Mouse (Mus musculus) embryonic facial prominence, embryonic 11.5 days (tissue): ENCODE data around the gene Gja6. TPM values are rescaled to one million over a fixed set of nuclear protein-coding genes. Genes with fewer than 3 reads are reported as not detected.

ENCODE experiments used
- ATAC-seq: fragments of 200-750 bp; cut with Nextera tagmentation; replicated peaks from 2 replicates; pipeline ENCODE4 v1.8.0; 2017; ENCODE audit warnings: low read depth; ENCODE audit not compliant: insufficient number of reproducible peaks, low FRiP score, low TSS enrichment
- DNase-seq: peaks from one replicate; pipeline ENCODE4 v3.0.0-alpha.2; 2015; ENCODE audit warnings: low spot score
- H3K27ac ChIP-seq: fragments of 300-500 bp; sonication (generic); replicated peaks from 2 replicates; pipeline ENCODE4 v1.5.1; 2014; ENCODE audit warnings: mild to moderate bottlenecking, low read depth, low read length, control low read depth
- H3K27me3 ChIP-seq: fragments of 300-500 bp; sonication (generic); 2 replicates; pipeline ENCODE4 v1.6.1; 2014; ENCODE audit warnings: mild to moderate bottlenecking, low read length, moderate library complexity, mixed read lengths; ENCODE audit not compliant: control insufficient read depth, insufficient read depth
- H3K36me3 ChIP-seq: fragments of 300-500 bp; sonication (generic); replicated peaks from 2 replicates; pipeline ENCODE4 v1.6.1; 2014; ENCODE audit warnings: low read depth, mild to moderate bottlenecking, low read length, moderate library complexity, mixed read lengths; ENCODE audit not compliant: control insufficient read depth, insufficient read depth
- H3K4me1 ChIP-seq: fragments of 300-500 bp; sonication (generic); 2 replicates; pipeline ENCODE4 v1.6.1; 2014; ENCODE audit warnings: low read length, mixed read lengths; ENCODE audit not compliant: control insufficient read depth, insufficient read depth
- H3K4me2 ChIP-seq: fragments of 300-500 bp; sonication (generic); 2 replicates; pipeline ENCODE4 v1.6.1; 2014; ENCODE audit warnings: low read depth, mild to moderate bottlenecking, control low read depth, low read length, moderate library complexity
- H3K4me3 ChIP-seq: fragments of 300-500 bp; sonication (generic); 2 replicates; pipeline ENCODE4 v1.5.1; 2014; ENCODE audit warnings: low read depth, low read length, control low read depth
- H3K9ac ChIP-seq: fragments of 300-500 bp; sonication (generic); replicated peaks from 2 replicates; pipeline ENCODE4 v1.6.1; 2014; ENCODE audit warnings: mild to moderate bottlenecking, control low read depth, low read length
- H3K9me3 ChIP-seq: fragments of 300-500 bp; sonication (generic); replicated peaks from 2 replicates; pipeline ENCODE4 v1.6.1; 2016; ENCODE audit warnings: mild to moderate bottlenecking, low read length, inconsistent platforms, mixed read lengths; ENCODE audit not compliant: control insufficient read depth
- WGBS: fragments of 180-500 bp; shearing (Covaris S2); extraction: QIAGEN DNeasy Blood & Tissue Kit; methylation state at CpG from one replicate; pipeline ENCODE4 v1.1.7; 2014; 5-methylcytosine and 5-hydroxymethylcytosine counted together
- polyA plus RNA-seq: library from polyadenylated mRNA; unstranded; fragments of >200 nt; fragmentation: Nextera tagmentation; extraction: Ambion mirVana; gene quantifications from 2 replicates; pipeline ENCODE4 v1.2.1, GENCODE M21; 2014

Gja6 gene
- polyA plus RNA-seq, result 0.10 and 0.29 TPM in 2 replicates

DNA sequence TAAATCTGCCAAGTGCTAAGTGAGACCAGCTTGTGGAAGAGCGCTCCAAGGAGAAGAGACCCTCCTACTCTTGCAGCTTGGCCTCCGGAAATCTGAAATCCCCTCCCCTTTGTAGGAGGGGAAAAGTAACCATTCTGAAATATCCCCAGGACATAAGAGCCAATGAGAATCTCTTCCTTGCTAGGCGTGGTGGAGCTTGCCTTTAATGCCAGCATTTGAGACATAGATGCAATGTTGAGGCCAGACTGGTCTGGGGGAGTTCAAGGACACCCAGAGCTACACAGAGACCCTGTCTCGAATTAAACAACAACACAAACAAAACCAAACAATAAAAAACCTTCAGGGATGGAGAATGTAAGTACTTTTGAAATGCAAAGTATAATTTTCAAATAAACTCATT lies at the start of gene Gja6:
Gene Gja6, minus strand, starts transcription at position 101 of the 400 bp plus-strand sequence.
- WGBS, result 71% methylated on average over 4 of the region's 4 CpGs
- H3K4me3 ChIP-seq, result no peak within 1 kb of the TSS
- H3K27ac ChIP-seq, result no peak within 1 kb of the TSS
- no peak within 1 kb of the TSS for H3K9ac ChIP-seq
- DNase-seq (no peak), ATAC-seq (no peak)
- no peaks in the 10 kb centered on the region for H3K4me1 ChIP-seq
- H3K36me3 ChIP-seq, result no peaks in the 10 kb centered on the region
- no peaks in the 10 kb centered on the region for H3K9me3 ChIP-seq
- H3K27me3 ChIP-seq, result no peaks in the 10 kb centered on the region
- no peak within 1 kb of the TSS for H3K4me2 ChIP-seq

DNA sequence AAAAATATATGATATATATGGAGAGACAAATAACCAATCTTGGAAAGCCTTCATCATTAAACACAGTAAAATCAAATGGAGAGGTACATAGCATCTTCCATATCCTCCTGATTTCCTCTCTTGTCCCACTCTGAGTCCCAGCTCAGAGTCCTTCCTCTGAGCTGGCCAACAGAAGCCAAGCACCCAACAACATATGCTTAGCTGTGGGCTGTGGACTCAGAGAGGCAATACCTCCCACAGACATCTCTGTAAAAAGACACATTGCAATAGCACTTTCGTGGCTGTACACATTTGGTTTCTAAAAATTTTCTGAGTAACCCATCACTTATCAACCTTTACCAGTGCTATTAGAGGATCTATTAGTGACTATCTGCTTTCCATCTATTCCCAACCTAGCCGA lies 42.7 kb upstream of the Gja6 start:
- no peak overlapping the region for H3K4me2 ChIP-seq
- H3K4me1 ChIP-seq, result no peaks in the 10 kb centered on the region
- 81% methylated on average over 2 of the region's 2 CpGs for WGBS
- DNase-seq (no peak), ATAC-seq (no peak)
- H3K9me3 ChIP-seq, result no peaks in the 10 kb centered on the region
- H3K36me3 ChIP-seq, result no peaks in the 10 kb centered on the region
- no peak overlapping the region for H3K27ac ChIP-seq
- no peaks in the 10 kb centered on the region for H3K27me3 ChIP-seq
- H3K9ac ChIP-seq, result no peak overlapping the region
- H3K4me3 ChIP-seq, result no peak overlapping the region

DNA sequence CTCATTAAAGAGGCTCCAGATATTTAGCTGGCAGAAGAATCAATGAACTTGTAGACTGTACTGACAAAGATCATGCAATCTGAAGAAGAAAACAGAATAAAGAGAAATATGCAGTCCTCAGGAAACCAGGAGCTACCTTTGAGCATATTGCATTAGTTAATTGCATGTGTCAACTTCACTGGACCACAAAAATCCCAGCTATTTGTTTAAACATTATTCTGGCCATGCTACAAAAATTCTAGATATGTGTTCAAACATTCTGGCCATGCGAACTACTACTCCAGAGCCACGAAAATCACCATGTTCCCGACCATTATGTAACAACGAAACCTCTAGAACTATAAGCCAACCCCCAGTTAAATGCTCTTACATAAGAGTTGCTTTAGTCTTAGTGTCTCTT lies 37.9 kb upstream of the Gja6 start:
- DNase-seq, result no peak
- no peaks in the 10 kb centered on the region for H3K36me3 ChIP-seq
- WGBS, result 86% methylated on average over 4 of the region's 4 CpGs
- H3K4me3 ChIP-seq, result no peak overlapping the region
- H3K27ac ChIP-seq, result no peak overlapping the region
- no peak overlapping the region for H3K9ac ChIP-seq
- no peak for ATAC-seq
- H3K4me2 ChIP-seq, result no peak overlapping the region
- H3K4me1 ChIP-seq, result no peaks in the 10 kb centered on the region
- H3K9me3 ChIP-seq, result no peaks in the 10 kb centered on the region
- H3K27me3 ChIP-seq, result no peaks in the 10 kb centered on the region

GRCm38 (mm10) chrX:160935541-160935940 lies 28.7 kb upstream of the Gja6 start:
- DNase-seq, result no peak
- H3K4me1 ChIP-seq, result no peaks in the 10 kb centered on the region
- no peaks in the 10 kb centered on the region for H3K9me3 ChIP-seq
- no peak overlapping the region for H3K9ac ChIP-seq
- no peaks in the 10 kb centered on the region for H3K27me3 ChIP-seq
- H3K4me3 ChIP-seq, result no peak overlapping the region
- H3K36me3 ChIP-seq, result no peaks in the 10 kb centered on the region
- no peak overlapping the region for H3K27ac ChIP-seq
- 35% methylated on average over 1 of the region's 1 CpGs for WGBS
- ATAC-seq, result no peak
- H3K4me2 ChIP-seq, result no peak overlapping the region

DNA sequence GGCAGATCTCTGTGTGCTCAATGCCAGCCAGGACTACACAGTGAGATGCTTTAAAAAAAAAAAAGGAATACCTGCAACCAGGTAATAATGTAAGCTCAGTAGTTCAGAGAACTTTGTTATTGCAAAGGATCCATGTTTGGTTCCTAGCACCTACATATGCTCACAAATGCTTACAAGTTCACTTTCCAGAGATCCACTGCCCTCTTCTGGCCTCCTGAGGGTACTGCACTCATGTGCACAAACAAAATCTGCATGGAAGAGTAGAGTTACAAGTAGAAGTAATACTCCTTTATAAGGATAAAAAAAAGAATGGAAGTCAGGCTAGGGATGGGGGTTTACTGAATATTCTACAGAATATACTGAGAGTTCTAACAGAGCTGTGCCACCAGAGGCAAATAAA lies 23.8 kb upstream of the Gja6 start:
- Histone ChIP-seq H3K27ac (no peak overlapping the region), H3K4me3 (no peak overlapping the region), H3K36me3 (no peaks in the 10 kb centered on the region), H3K4me2 (no peak overlapping the region), H3K4me1 (no peaks in the 10 kb centered on the region), H3K9ac (no peak overlapping the region), H3K27me3 (no peaks in the 10 kb centered on the region), H3K9me3 (no peaks in the 10 kb centered on the region)
- DNase-seq, result no peak
- ATAC-seq, result no peak

DNA sequence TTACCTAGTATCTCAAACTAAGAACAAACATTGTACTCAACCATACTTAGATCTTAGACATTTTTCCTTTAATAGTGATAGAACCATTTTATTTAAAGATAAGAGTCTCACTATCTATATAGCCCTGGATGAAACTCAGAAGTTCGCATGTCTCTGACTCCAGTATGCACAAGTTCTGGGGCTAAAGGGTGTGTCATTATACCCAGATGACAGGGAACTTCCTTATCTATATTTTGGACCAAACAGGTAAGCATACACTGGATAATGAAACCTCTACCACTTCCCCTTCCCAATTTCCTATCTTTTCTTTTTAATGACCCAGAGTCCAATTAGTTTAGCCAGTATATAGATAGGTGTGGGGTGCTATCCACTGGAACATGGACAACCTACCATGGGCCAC lies 22.0 kb upstream of the Gja6 start:
- H3K27ac ChIP-seq, result no peak overlapping the region
- H3K36me3 ChIP-seq, result no peaks in the 10 kb centered on the region
- no peak overlapping the region for H3K4me3 ChIP-seq
- DNase-seq (no peak), ATAC-seq (no peak)
- no peak overlapping the region for H3K4me2 ChIP-seq
- 91% methylated on average over 1 of the region's 1 CpGs for WGBS
- no peak overlapping the region for H3K9ac ChIP-seq
- no peaks in the 10 kb centered on the region for H3K27me3 ChIP-seq
- H3K9me3 ChIP-seq, result no peaks in the 10 kb centered on the region
- H3K4me1 ChIP-seq, result no peaks in the 10 kb centered on the region

- ATAC-seq (no peak), DNase-seq (no peak)
- Histone ChIP-seq H3K27me3 (no peaks in the 10 kb centered on the region; the same call in 1 of the 2 replicates), H3K36me3 (no peaks in the 10 kb centered on the region), H3K9me3 (no peaks in the 10 kb centered on the region), H3K4me2 (no peak overlapping the region), H3K9ac (no peak overlapping the region), H3K27ac (no peak overlapping the region), H3K4me3 (no peak overlapping the region), H3K4me1 (no peaks in the 10 kb centered on the region)
- WGBS, result 84% methylated on average over 3 of the region's 3 CpGs
These were observed 12.3 kb upstream of the Gja6 start for GRCm38 (mm10) chrX:160919022-160919637.

GRCm38 (mm10) chrX:160906477-160906876 lies 375 bp downstream of the Gja6 start:
- ATAC-seq, result no peak
- H3K9ac ChIP-seq, result no peak overlapping the region
- no peak overlapping the region for H3K27ac ChIP-seq
- no peaks in the 10 kb centered on the region for H3K4me1 ChIP-seq
- H3K9me3 ChIP-seq, result no peaks in the 10 kb centered on the region
- no peak overlapping the region for H3K4me2 ChIP-seq
- no peak for DNase-seq
- no peaks in the 10 kb centered on the region for H3K27me3 ChIP-seq
- 85% methylated on average over 4 of the region's 4 CpGs for WGBS
- no peaks in the 10 kb centered on the region for H3K36me3 ChIP-seq
- H3K4me3 ChIP-seq, result no peak overlapping the region
